Mouse (Mus musculus) myocyte (in vitro differentiated cells): ENCODE measurements around the gene Col9a2. TPM values are rescaled to one million over a fixed set of nuclear protein-coding genes. Genes with fewer than 3 reads are reported as not detected.

Experiments
- H3K27me3 ChIP-seq: one replicate; pipeline ENCODE4 v1.6.1; 2011; ENCODE audit not compliant: control insufficient read depth, insufficient read depth, insufficient read length
- H3K36me3 ChIP-seq: one replicate; pipeline ENCODE4 v1.6.1; 2011; ENCODE audit not compliant: control insufficient read depth, insufficient read depth
- H3K4me2 ChIP-seq: one replicate; pipeline ENCODE4 v1.6.1; 2011; ENCODE audit warnings: low read depth, control low read depth
- H3K4me3 ChIP-seq: one replicate; pipeline ENCODE4 v1.5.1; 2011; ENCODE audit warnings: mild to moderate bottlenecking, control low read depth, moderate library complexity
- H3K79me2 ChIP-seq: one replicate; pipeline ENCODE4 v1.6.1; 2011; ENCODE audit not compliant: control insufficient read depth, insufficient read depth
- H3ac ChIP-seq: one replicate; pipeline ENCODE4 v1.6.1; 2011; ENCODE audit not compliant: control insufficient read depth, insufficient read length
- CEBPB ChIP-seq: IDR thresholded peaks from 2 replicates; pipeline ENCODE4 v1.6.1; 2011; ENCODE audit warnings: mild to moderate bottlenecking, moderate library complexity; ENCODE audit not compliant: poor library complexity, insufficient read depth, severe bottlenecking
- E2F4 ChIP-seq: IDR thresholded peaks from one replicate; pipeline ENCODE4 v1.6.1; 2011; ENCODE audit warnings: mild to moderate bottlenecking, control low read depth, moderate library complexity; ENCODE audit not compliant: insufficient read depth
- MAX ChIP-seq: IDR thresholded peaks from one replicate; pipeline ENCODE4 v1.6.1; 2011; ENCODE audit warnings: low read depth, mild to moderate bottlenecking, control low read depth
- MYOD1 ChIP-seq, 3 experiments: IDR thresholded peaks; one replicate each; pipeline ENCODE4 v1.6.1; 2011; ENCODE audit warnings: control low read depth in 2 of 3, low read depth in 2 of 3, mild to moderate bottlenecking in 2 of 3, moderate library complexity in 1 of 3; ENCODE audit not compliant: insufficient read length in 2 of 3, control insufficient read depth in 1 of 3
- MYOG ChIP-seq, 3 experiments: IDR thresholded peaks; one replicate each; pipeline ENCODE4 v1.6.1; 2011; ENCODE audit warnings: control low read depth in 2 of 3, low read depth in 2 of 3, mild to moderate bottlenecking in 2 of 3; ENCODE audit not compliant: insufficient read length in 2 of 3, control insufficient read depth in 1 of 3, insufficient read depth in 1 of 3
- POLR2A ChIP-seq: IDR thresholded peaks from one replicate; pipeline ENCODE4 v1.6.1; 2011; ENCODE audit warnings: low read depth, mild to moderate bottlenecking, control low read depth, moderate library complexity; ENCODE audit not compliant: insufficient read length
- POLR2AphosphoS2 ChIP-seq: IDR thresholded peaks from one replicate; pipeline ENCODE4 v1.6.1; 2011; ENCODE audit warnings: low read depth, control low read depth; ENCODE audit not compliant: insufficient read length
- REST ChIP-seq: IDR thresholded peaks from one replicate; pipeline ENCODE4 v1.6.1; 2011; ENCODE audit warnings: mild to moderate bottlenecking, control low read depth, moderate library complexity; ENCODE audit not compliant: insufficient read depth, insufficient read length
- SRF ChIP-seq: IDR thresholded peaks from one replicate; pipeline ENCODE4 v1.6.1; 2011; ENCODE audit warnings: low read depth; ENCODE audit not compliant: control insufficient read depth, insufficient read length
- TCF12 ChIP-seq: IDR thresholded peaks from one replicate; pipeline ENCODE4 v1.6.1; 2011; ENCODE audit warnings: mild to moderate bottlenecking, control low read depth; ENCODE audit not compliant: poor library complexity, insufficient read depth, severe bottlenecking
- TCF3 ChIP-seq: IDR thresholded peaks from one replicate; pipeline ENCODE4 v1.6.1; 2011; ENCODE audit warnings: low read depth, control low read depth; ENCODE audit not compliant: insufficient read length
- USF1 ChIP-seq: IDR thresholded peaks from one replicate; pipeline ENCODE4 v1.6.1; 2011; ENCODE audit warnings: low read depth, mild to moderate bottlenecking, control low read depth, moderate library complexity
- polyA plus RNA-seq: library from polyadenylated mRNA; unstranded; fragments of >200 nt; fragmentation: generic; extraction: Trizol; gene quantifications from one replicate; pipeline ENCODE4 v1.2.1, GENCODE M21; 2012; ENCODE audit warnings: missing spikeins

Gene Col9a2
- polyA plus RNA-seq, 1 experiment, result not detected

DNA sequence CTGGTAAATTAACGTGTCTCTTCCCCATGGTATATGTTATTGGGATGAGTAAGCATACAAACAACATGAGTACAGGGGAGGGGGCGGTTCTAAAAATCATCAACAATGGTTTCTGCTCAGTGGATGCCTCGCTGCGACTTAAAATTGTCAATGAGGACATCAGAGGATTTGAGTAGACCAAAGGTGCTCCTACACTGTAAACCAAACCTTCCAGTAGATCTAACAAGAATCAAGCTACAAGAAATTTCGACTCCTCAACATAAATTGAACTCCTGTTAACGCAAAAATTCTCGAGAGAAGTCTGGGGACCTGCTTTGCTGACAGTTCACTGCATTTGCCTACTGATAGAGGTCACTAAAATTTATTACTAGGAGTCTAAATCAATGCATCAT, 23.9 kb upstream of the Col9a2 start:
- H3K79me2 ChIP-seq, result peaks cover 54% of the 10 kb centered on the region
- peak overlapping the region; percentile 82 for H3K4me3 ChIP-seq
- no peaks in the 10 kb centered on the region for H3K27me3 ChIP-seq
- TF ChIP-seq SRF (no peak), MYOD1 (IDR thresholded peaks at IDR 0.05; ENCODE audit: control insufficient read depth in 1 of 3, insufficient read length in 2 of 3, low read depth in 2 of 3) (no peak), MAX (no peak), USF1 (no peak)
- H3K36me3 ChIP-seq, result no peaks in the 10 kb centered on the region
- no peak overlapping the region for H3ac ChIP-seq
- peak overlapping the region; percentile 82 for H3K4me2 ChIP-seq

DNA sequence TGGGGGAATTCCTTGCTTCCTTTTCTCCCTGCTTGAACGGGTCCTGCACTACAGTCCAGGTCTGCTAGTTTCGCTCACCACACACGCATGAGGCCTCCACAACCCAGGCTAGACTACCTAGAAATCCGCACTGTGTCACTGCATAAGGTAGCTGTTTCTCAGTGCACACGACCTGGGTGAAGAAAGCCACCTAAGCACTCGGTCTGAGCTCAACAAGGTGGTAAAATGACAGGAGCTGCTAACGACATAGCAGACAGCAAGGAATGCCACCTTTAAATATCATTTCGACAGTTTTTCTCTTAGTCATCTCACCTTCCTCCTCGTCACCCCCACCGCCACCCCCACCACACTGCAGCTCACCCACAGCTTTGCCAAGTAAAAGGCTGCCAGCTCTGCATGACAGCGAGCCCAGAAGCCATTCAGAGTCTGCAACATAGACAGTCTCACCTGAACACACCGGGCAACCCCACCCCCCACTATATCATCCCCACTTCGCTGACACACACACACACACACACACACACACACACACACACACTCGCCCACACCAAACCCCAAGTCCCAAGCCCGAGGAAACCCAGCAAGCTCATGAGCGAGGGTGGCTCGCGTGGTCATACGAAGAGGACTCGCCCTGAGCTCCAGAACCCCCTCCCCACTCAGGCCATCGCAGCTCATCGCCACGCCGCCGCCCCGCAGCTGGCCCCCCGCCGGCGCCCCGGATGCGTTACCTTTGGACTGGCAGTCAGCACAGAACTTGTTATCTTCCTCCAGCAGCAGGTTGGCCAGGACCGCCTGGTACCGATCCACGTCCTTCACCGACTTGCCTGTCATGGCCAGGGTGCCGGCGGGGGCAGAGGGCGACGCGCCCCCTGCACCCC, 22.9 kb upstream of the Col9a2 start:
- Histone ChIP-seq H3K4me2 (peak overlapping the region; percentile 82), H3K79me2 (peaks cover 50% of the 10 kb centered on the region), H3ac (peak overlapping the region; percentile 76), H3K4me3 (peak overlapping the region; percentile 82), H3K36me3 (no peaks in the 10 kb centered on the region), H3K27me3 (no peaks in the 10 kb centered on the region)
- TF ChIP-seq POLR2A (no peak), USF1 (no peak), MAX (no peak), SRF (no peak), TCF12 (no peak), REST (no peak), E2F4 (no peak), CEBPB (no peak), POLR2AphosphoS2 (no peak), TCF3 (no peak), MYOG (IDR thresholded peaks at IDR 0.05; ENCODE audit: control insufficient read depth in 1 of 3, insufficient read depth in 1 of 3, insufficient read length in 2 of 3, low read depth in 2 of 3) (no peak), MYOD1 (IDR thresholded peaks at IDR 0.05; ENCODE audit: control insufficient read depth in 1 of 3, insufficient read length in 2 of 3, low read depth in 2 of 3) (no peak)

- H3ac ChIP-seq, result peak within 1 kb of the TSS; percentile 76
Observed at GRCm38 (mm10) chr4:121016928-121017657, 22.1 kb upstream of the Col9a2 start, which contains the start of gene Smap2. Gene Smap2, minus strand, starts transcription at chr4:121017247.

DNA sequence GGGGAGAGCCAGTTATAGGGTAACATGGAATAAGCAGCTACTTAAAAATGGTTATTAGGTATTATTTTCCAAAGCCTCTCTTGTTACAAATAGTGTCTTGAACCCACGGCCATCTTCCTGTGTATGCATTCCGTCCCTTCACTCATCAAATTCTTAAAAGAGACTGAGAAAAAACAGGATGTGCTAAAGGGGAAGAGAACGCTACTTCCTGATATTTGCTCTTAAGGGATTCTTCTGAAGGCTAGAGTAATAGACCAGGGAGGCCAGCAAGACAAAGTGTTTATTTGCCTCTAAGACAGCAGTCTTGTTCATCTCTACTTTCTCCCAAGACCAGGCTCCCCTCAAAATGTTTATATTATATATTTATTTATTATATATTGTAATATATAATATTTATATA, 20.9 kb upstream of the Col9a2 start:
- Histone ChIP-seq H3ac (no peak overlapping the region), H3K4me3 (no peak overlapping the region), H3K27me3 (no peaks in the 10 kb centered on the region), H3K4me2 (no peak overlapping the region), H3K79me2 (peaks cover 36% of the 10 kb centered on the region), H3K36me3 (no peaks in the 10 kb centered on the region)
- TF ChIP-seq POLR2A (no peak), E2F4 (no peak), MYOD1 (IDR thresholded peaks at IDR 0.05; ENCODE audit: control insufficient read depth in 1 of 3, insufficient read length in 2 of 3, low read depth in 2 of 3) (no peak), SRF (no peak)

More at GRCm38 (mm10) chr4:121016928-121017657, 22.1 kb upstream of the Col9a2 start, which contains the start of gene Smap2:
- Histone ChIP-seq H3K27me3 (no peaks in the 10 kb centered on the region), H3K4me3 (peak within 1 kb of the TSS; percentile 82), H3K79me2 (peaks cover 46% of the 10 kb centered on the region), H3K36me3 (no peaks in the 10 kb centered on the region), H3K4me2 (peak within 1 kb of the TSS; percentile 82)
- TF ChIP-seq POLR2AphosphoS2, result peak; percentile 98
- no peak for TF ChIP-seq REST
- TF ChIP-seq MYOG (IDR thresholded peaks at IDR 0.05; ENCODE audit: control insufficient read depth in 1 of 3, insufficient read depth in 1 of 3, insufficient read length in 2 of 3, low read depth in 2 of 3), result peak in 1 of 3 experiments; percentile 56
- peak in 2 of 3 experiments; percentile 48 to 53 for TF ChIP-seq MYOD1 (IDR thresholded peaks at IDR 0.05; ENCODE audit: control insufficient read depth in 1 of 3, insufficient read length in 2 of 3, low read depth in 2 of 3)
- TF ChIP-seq E2F4, result no peak
- TF ChIP-seq POLR2A, result peak; percentile 98
